Mouse (Mus musculus) activated CD4-positive, CD25-positive, alpha-beta regulatory T cell, adult 4 months (primary cell): ENCODE measurements at regions not wholly inside any gene's neighbourhood (a gene's known extent, or its start where the extent isn't known, plus 50 kb on each side); places are given as distances from the start of the nearest gene placed in this dataset.

Experiments
- ATAC-seq: one replicate; pipeline ENCODE4 v1.8.0; 2017

DNA sequence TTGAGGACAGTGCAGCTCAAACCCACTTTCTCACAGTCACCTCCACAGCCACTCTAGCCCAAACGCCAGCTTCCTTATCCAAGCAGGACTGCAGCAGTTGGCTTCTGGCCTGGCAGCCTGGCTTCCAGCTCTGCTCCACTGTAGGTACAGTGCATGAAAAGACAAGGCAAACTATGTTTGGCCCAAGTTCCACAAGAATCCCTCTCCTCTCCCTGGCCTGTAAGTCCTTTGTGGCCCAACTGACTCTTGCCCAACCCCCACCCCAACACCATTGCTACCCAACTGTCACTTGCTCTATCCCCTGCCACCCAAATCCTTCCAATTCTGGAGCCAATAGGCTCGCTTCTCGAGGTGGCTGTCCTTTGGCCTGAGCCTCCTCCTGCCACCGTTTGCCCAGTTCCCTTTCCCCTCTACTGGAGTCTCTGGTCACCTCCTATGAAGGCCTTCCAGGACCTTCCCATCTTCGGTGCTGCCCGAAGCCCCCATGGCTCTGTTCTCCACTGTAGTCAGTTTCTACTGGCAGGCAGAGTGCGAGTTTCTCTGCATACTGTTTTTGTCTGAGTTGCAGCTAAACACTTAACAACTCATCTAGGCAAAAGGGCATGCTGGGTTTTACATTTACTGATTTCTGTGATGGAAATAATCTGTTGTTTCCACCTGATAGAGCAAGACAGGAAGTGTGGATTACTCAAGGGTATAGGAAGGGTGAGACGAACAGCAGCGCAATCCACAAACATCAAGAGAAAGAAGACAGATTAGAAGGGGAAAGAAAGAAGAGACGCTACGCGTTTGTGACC, 84.4 kb upstream of the Ptpn1 start:
- no peak for ATAC-seq

- ATAC-seq: no peak
Observed at GRCm38 (mm10) chr2:167845370-167845769, 86.5 kb upstream of the Ptpn1 start.

- ATAC-seq: no peak
Observed at GRCm38 (mm10) chr2:167844556-167844955, 87.3 kb upstream of the Ptpn1 start.

- no peak for ATAC-seq
Observed at GRCm38 (mm10) chr2:167843921-167844320, 87.9 kb upstream of the Ptpn1 start.

- no peak for ATAC-seq
Observed at GRCm38 (mm10) chr2:167842993-167843392, 88.9 kb upstream of the Ptpn1 start.

- ATAC-seq: no peak
Observed at GRCm38 (mm10) chr2:167842473-167842872, 89.4 kb upstream of the Ptpn1 start.

- no peak for ATAC-seq
Observed at GRCm38 (mm10) chr2:167841339-167842240, 90.3 kb upstream of the Ptpn1 start.

DNA sequence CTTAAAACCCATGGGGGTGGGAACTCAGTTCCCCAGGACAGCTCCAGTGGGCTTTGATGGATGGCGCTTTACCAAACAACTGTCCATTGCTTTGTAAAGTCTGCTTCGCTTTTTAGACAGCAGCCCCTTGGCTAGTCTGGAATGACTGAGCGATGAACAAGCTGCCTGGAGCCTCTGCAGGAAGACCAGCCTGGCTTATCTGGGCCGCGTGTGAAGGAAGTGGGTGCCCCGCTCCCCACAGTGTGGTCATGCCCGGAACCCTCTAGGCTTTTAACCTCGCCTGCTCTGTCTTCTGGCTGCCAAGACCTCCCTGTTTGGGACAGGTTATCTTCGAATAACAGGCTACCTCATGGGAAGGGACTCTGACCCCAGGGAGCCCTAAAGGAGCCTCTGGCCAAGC, 91.5 kb upstream of the Ptpn1 start:
- peak; percentile 80 for ATAC-seq

DNA sequence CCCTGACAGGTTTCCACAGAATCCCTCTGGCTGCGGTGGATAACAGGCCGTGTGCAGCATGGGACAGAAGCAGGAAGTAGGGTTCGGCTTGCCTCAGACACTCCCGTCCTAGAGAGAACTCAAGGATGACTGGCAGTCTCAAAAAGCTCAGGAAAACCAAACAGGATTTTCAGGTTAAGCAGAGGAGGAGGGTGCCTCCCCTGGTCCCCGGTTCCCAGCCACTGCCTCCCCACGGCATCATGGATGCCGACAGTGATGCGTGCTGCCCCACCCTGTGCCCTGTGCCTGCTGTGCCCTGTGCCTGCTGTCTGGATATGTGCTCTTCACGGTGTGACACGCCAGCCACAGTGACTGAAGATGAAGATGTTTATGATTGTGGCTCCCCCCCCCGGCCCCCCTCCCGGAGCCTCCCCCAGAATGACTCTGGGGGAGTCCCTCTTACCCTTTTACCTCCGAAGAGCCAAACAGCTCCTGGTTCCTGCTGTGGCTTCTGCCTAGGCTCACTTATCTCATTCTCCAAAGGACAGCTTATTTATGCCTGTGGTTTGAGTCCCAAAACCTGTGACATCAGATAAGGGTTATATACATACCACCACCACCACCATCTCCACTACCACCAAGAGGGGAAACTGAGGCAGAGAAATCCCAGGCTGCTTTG, 92.4 kb upstream of the Ptpn1 start:
- peak; percentile 52 for ATAC-seq

GRCm38 (mm10) chr2:167837596-167837995, 94.3 kb upstream of the Ptpn1 start:
- ATAC-seq: no peak

DNA sequence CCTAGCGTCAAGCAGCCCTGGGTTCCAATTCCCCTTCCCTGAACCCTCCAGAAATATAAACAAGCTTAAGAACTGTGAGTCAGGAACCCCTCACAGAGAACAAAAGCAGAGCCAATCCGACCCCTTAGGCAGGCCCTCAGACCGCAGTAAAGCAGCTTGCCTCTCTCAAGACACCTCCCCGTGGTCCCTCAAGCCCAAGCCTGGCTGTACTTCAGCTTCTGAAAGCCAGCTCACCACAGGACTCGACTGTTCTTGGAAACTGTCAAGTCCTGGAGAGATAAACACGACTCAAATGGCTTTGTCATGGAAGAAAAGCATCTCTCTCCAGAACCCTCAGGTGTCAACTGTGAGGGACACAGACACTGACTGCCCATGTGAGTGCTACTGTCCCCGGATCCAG, 95.2 kb upstream of the Ptpn1 start:
- no peak for ATAC-seq

- ATAC-seq: no peak
Observed at GRCm38 (mm10) chr2:167834605-167835004, 97.3 kb upstream of the Ptpn1 start.

DNA sequence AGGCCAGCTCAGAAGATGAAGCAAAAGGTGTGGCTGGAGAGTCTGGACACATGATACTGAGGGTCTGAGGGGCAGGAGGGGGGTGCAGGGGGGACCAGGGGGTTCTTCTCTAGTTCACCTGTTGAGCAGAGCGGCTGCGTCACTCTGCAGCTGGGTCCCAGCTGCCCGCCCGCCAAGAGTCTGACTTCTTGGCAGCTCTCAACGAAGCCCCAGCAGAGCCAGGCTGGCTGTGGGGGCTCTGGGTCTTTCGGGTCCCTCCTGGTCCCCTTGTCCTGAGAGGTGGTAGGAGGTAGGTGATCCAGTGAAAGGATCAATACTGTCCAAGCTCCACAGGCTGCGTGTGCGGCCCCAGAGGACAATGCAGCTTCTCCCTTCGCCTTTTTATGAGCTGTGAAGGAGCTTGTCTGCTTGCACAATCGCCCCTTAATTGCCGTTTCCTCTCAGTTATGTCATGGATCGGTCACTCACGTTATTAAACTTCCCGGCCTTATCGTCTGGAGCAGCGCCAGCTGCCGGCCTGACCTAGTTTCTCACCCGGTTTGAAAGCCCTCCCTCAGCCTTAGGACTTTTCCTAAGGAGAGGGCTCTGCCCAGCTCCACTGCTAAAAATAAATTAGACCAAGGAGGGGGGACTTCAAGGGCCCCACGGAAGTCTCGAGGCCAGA, 98.4 kb upstream of the Ptpn1 start:
- no peak for ATAC-seq

GRCm38 (mm10) chr2:167831076-167832039, 100.5 kb upstream of the Ptpn1 start:
- ATAC-seq: peak; percentile 99

- ATAC-seq: no peak
Observed at GRCm38 (mm10) chr2:167828258-167828657, 103.6 kb upstream of the Ptpn1 start.

- no peak for ATAC-seq
Observed at GRCm38 (mm10) chr2:167826922-167827703, 104.7 kb upstream of the Ptpn1 start.

DNA sequence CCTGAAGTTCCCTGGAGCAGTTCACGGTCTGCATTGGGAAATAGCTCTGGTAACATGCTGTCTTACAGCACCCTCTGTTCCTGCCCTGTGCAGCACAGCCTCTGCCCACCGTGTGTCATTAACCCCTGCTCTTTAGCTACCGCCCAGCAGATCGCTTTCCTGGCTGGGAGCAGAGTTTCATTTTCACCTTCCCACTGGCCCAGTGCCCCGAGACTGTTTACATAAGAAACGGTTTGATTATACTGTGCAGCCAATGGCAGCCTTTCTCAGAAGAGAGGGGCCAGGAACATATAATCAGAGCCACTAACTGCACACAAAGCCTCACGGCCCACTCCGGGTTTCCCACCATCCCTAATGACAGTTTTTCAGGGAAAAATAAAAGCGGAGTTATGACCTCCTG, 108.3 kb upstream of the Ptpn1 start:
- no peak for ATAC-seq

DNA sequence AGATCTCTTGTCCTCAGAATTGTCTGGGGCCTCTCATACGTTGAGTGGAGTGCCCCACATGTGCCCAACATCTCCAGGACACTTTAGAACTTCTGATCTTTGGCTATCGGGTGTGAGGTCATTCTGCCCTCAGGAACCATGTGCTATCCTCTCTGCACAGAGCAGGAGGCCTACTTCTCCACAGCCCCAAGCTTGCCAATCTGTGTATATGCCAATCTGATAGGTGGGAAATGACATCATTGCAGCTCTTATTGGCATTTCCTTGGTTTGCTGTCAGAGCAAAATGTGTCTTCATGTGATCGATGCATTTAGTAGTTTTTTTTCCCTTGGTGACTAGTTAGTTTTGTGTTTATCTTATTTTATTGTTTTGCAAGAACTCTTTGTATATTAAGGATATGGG, 108.8 kb upstream of the Ptpn1 start:
- ATAC-seq: no peak

GRCm38 (mm10) chr2:167821186-167821585, 110.7 kb upstream of the Ptpn1 start:
- ATAC-seq: no peak

DNA sequence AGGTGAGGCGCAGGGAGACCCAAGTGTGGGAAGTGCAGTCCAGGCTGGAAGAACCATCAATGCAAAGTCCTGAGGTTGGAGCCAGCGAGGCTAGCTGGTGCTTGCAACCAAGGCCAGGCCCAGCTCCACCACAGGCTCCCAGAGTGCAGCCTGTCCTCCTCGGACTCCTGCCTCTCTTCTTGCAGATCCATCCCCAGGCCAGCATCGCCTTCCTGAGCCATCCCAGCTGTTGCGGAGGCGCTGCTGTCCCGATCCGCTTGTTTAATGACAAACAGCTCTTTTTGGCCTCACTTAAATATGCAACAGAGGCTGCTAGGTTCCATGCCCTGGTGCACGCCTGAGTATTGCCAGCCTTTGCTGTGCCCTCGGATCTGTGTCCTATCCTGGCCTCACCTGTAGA, 113.1 kb upstream of the Ptpn1 start:
- ATAC-seq: no peak

DNA sequence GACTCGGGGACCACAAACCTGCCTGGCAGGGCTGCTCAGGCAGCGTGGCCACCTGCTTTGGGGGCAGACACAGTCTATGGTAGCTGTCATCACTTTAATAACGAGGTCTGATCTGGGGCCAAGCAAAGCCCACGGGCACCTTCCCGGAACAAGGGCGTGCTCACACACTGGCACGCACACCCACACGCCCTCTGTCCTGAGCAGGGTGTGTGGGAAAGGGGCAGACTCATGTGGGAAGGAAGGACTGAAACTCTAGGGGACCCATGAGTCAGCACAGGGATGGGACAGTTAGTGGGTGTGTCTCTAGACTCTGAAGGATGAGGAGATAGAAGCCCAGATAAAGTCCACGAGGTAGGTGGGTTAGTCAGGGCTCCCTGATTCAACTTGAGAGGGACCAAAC, 114.8 kb upstream of the Ptpn1 start:
- ATAC-seq: no peak
